Mouse (Mus musculus) thymus, adult 18-20 months (tissue): ENCODE measurements at regions not wholly inside any gene's neighbourhood (a gene's known extent, or its start where the extent isn't known, plus 50 kb on each side); places are given as distances from the start of the nearest gene placed in this dataset.

Experiments used
- DNase-seq, 2 experiments: peaks; one replicate each; pipeline ENCODE4 v3.0.0; 2022; ENCODE audit warnings: mixed read lengths in 2 of 2

- DNase-seq, result no peak
These were observed 71.0 kb upstream of the Fam241a start for GRCm38 (mm10) chr3:127967170-127967569.

GRCm38 (mm10) chr3:127966214-127966613 lies 70.1 kb upstream of the Fam241a start:
- DNase-seq, result no peak

- DNase-seq, result no peak
These were observed 63.0 kb upstream of the Fam241a start for GRCm38 (mm10) chr3:127958919-127959684.

- no peak for DNase-seq
These were observed 58.7 kb upstream of the Fam241a start for GRCm38 (mm10) chr3:127954856-127955255.

GRCm38 (mm10) chr3:127953610-127954009 lies 57.5 kb upstream of the Fam241a start:
- no peak for DNase-seq

GRCm38 (mm10) chr3:127948898-127949620 lies 52.9 kb upstream of the Fam241a start:
- no peak for DNase-seq

- no peak for DNase-seq
These were observed 52.2 kb upstream of the Fam241a start for GRCm38 (mm10) chr3:127948326-127948725.
